Comparison of ENCODE assay signal across 14 mouse cellular contexts in the genomic region with DNA sequence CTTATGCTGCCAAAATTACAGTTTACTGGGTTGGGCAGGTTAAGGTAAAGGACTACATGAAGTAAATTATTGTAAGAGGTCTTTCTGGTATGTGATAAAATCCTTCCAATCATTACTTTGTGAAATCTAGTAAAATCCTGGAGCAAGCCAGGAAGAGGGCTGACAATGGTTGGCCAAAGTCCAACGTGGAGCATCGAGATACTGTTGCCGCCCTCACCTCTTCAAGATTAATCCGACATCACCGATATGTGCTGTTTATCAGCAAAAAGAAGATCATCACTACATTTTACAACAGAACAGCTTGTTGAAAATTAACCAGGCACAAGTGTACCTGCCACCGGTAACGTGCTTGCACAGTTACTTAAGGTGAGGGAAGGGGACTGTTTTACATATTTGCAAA.
DNase-seq lines count a peak whose midpoint lies in the region; ATAC-seq and TF ChIP-seq lines count a peak whose summit lies in the region.
"Had no signal": no experiment of that assay in that cellular context is flagged by ENCODE, and none has a peak within 500 bp of the region (broad histone marks: within the 10 kb centered on the region; RNA-seq: fewer than 3 reads in every experiment).

No protein-coding gene starts in this region.

- peak overlapping the region; percentile 67 for H3K27ac ChIP-seq in gastrocnemius, adult 2 months
- peak overlapping the region; percentile 2 for H3K27ac ChIP-seq in lung, postnatal 0 days (ENCODE audit: low read length)
- peak overlapping the region; percentile 72 for H3K27ac ChIP-seq in kidney, embryonic 16.5 days (ENCODE audit: low read length)
- H3K27ac ChIP-seq in stomach, embryonic 15.5 days = 0 out of 2 replicates have a peak overlapping the region, but pooled peaks have one; percentile 18
- H3K27ac ChIP-seq: forebrain, embryonic 12.5 days; hindbrain, postnatal 0 days; midbrain, embryonic 12.5 days had no signal

- no peak overlapping the region for H3K4me2 ChIP-seq in lung, postnatal 0 days (replicated peaks; ENCODE audit: low read depth, low read length)
- H3K4me2 ChIP-seq in kidney, embryonic 16.5 days (replicated peaks; ENCODE audit: low read depth, low read length) = no peak overlapping the region
- H3K4me2 ChIP-seq in stomach, embryonic 15.5 days = no peak overlapping the region
- H3K4me2 ChIP-seq: forebrain, embryonic 12.5 days; midbrain, embryonic 12.5 days had no signal

- H3K4me3 ChIP-seq in gastrocnemius, adult 2 months = no peak overlapping the region
- H3K4me3 ChIP-seq in lung, postnatal 0 days (ENCODE audit: low read depth, low read length) = no peak overlapping the region
- no peak overlapping the region for H3K4me3 ChIP-seq in kidney, embryonic 16.5 days (ENCODE audit: low read length)
- no peak overlapping the region for H3K4me3 ChIP-seq in stomach, embryonic 15.5 days (replicated peaks)
- H3K4me3 ChIP-seq: forebrain, embryonic 12.5 days; midbrain, embryonic 12.5 days had no signal

- no peaks in the 10 kb centered on the region for H3K27me3 ChIP-seq in lung, postnatal 0 days (replicated peaks; ENCODE audit: insufficient read depth, low read length)
- H3K27me3 ChIP-seq in kidney, embryonic 16.5 days (ENCODE audit: insufficient read depth, low read length) = no peaks in the 10 kb centered on the region
- H3K27me3 ChIP-seq in stomach, embryonic 15.5 days (replicated peaks) = no peaks in the 10 kb centered on the region
- H3K27me3 ChIP-seq: forebrain, embryonic 12.5 days; midbrain, embryonic 12.5 days had no signal

- no peaks in the 10 kb centered on the region; the same call in 1 of the 2 replicates for H3K4me1 ChIP-seq in lung, postnatal 0 days (ENCODE audit: insufficient read depth, low read depth, low read length)
- peaks cover 48% of the 10 kb centered on the region for H3K4me1 ChIP-seq in kidney, embryonic 16.5 days (ENCODE audit: insufficient read depth, low read length)
- peaks cover 37% of the 10 kb centered on the region for H3K4me1 ChIP-seq in stomach, embryonic 15.5 days
- H3K4me1 ChIP-seq: forebrain, embryonic 12.5 days; midbrain, embryonic 12.5 days had no signal

- H3K9me3 ChIP-seq in lung, postnatal 0 days (ENCODE audit: low read length) = no peaks in the 10 kb centered on the region
- no peaks in the 10 kb centered on the region for H3K9me3 ChIP-seq in kidney, embryonic 16.5 days (ENCODE audit: low read length)
- no peaks in the 10 kb centered on the region for H3K9me3 ChIP-seq in stomach, embryonic 15.5 days
- H3K9me3 ChIP-seq: forebrain, embryonic 12.5 days; midbrain, embryonic 12.5 days had no signal

- H3K36me3 ChIP-seq in lung, postnatal 0 days (ENCODE audit: insufficient read depth, low read length) = peaks cover 3% of the 10 kb centered on the region; the same call in 1 of the 2 replicates
- H3K36me3 ChIP-seq in kidney, embryonic 16.5 days (ENCODE audit: insufficient read depth, low read length) = no peaks in the 10 kb centered on the region
- no peaks in the 10 kb centered on the region for H3K36me3 ChIP-seq in stomach, embryonic 15.5 days

- TF ChIP-seq CTCF in gastrocnemius, adult 2 months (IDR thresholded peaks at IDR 0.05) = no peak
- no peak for TF ChIP-seq CTCF in lung, postnatal 0 days (IDR thresholded peaks at IDR 0.05)

- intact Hi-C loops in gastrocnemius, adult 2 months (cut with DNase I) = no loop called here
- intact Hi-C loops in heart, postnatal 25 days (cut with DNase I) = no loop called here

- no peak; the same call in 1 of the 2 replicates for ATAC-seq in lung, postnatal 0 days
- ATAC-seq in kidney, embryonic 16.5 days (ENCODE audit: low FRiP score, low TSS enrichment) = no peak
- ATAC-seq in stomach, embryonic 15.5 days (ENCODE audit: insufficient read depth, low FRiP score, low read depth) = peak; percentile 1; the same call in 1 of the 2 replicates
- ATAC-seq: hindbrain, postnatal 0 days had no signal

- no peak for DNase-seq in gastrocnemius, adult 2 months
- DNase-seq in gastrocnemius, postnatal 25 days = no peak
- DNase-seq in lung, postnatal 0 days (ENCODE audit: low spot score) = peak; percentile 46
- DNase-seq in lung, adult 18-20 months = no peak
- no peak for DNase-seq in adrenal gland, postnatal 4 days (ENCODE audit: low spot score in 2 of 2)
- no peak for DNase-seq in heart, postnatal 25 days (ENCODE audit: low spot score)
- DNase-seq: adrenal gland, postnatal 10 days; embryo, embryonic 11 days; lung, postnatal 36 days had no signal

- TF ChIP-seq EP300 in lung, postnatal 0 days (IDR thresholded peaks at IDR 0.05) = no peak

- no peak overlapping the region for H3K9ac ChIP-seq in lung, postnatal 0 days (replicated peaks; ENCODE audit: low read depth)
- no peak overlapping the region; the same call in 1 of the 2 replicates for H3K9ac ChIP-seq in kidney, embryonic 16.5 days (replicated peaks; ENCODE audit: low read length)
- H3K9ac ChIP-seq in stomach, embryonic 15.5 days = no peak overlapping the region
- H3K9ac ChIP-seq: forebrain, embryonic 12.5 days; midbrain, embryonic 12.5 days had no signal

- WGBS in lung, postnatal 0 days = 39% methylated on average over 7 of the region's 7 CpGs
- 47% methylated on average over 7 of the region's 7 CpGs for WGBS in kidney, embryonic 16.5 days
- WGBS in stomach, embryonic 15.5 days = 52% methylated on average over 7 of the region's 7 CpGs

Comparison
In these comparisons a context has a peak if more than half of its experiments do, and no peak if none do; other contexts are left out.
1. H3K27ac ChIP-seq: peak in every context shown above with its lines; median percentile 72 in kidney, embryonic 16.5 days; 67 in gastrocnemius, adult 2 months; 18 in stomach, embryonic 15.5 days; 2 in lung, postnatal 0 days.